Mouse (Mus musculus) left cerebral cortex, postnatal 14 days (tissue): Measurements from ENCODE around the gene Mtrf1l. TPM values are rescaled to one million over a fixed set of nuclear protein-coding genes. Genes with fewer than 3 reads are reported as not detected.

Source experiments
- DNase-seq, 2 experiments: peaks; one replicate each; pipeline ENCODE4 v3.0.0; 2021 to 2022; ENCODE audit warnings: low spot score in 2 of 2, mixed read lengths in 1 of 2
- intact Hi-C: fragments of 180-260 bp; cut with DNase I; formaldehyde crosslinking; loops from one replicate; pipeline ENCODE4 v1.15.1; 2025
- long read RNA-seq, 2 experiments: library from polyadenylated mRNA; stranded (forward); transcript quantifications; one replicate each; pipeline ENCODE4 v2.0.0; 2021
- total RNA-seq, 2 experiments: library from RNA; stranded (reverse); gene quantifications; 2 replicates each; pipeline ENCODE4 v1.2.3; 2021

The Mtrf1l gene
- 10 to 100 TPM; 10.2 to 12.4 TPM for total RNA-seq
- long read RNA-seq, experiment 1, partial matches to known transcripts, result 0 of 9 reads
- long read RNA-seq, experiment 1, other reads (novel, unspliced or antisense), result 5 of 9 reads
- long read RNA-seq, experiment 2, partial matches to known transcripts, result 3 of 10 reads
- long read RNA-seq, experiment 2, other reads (novel, unspliced or antisense), result 4 of 10 reads

DNA sequence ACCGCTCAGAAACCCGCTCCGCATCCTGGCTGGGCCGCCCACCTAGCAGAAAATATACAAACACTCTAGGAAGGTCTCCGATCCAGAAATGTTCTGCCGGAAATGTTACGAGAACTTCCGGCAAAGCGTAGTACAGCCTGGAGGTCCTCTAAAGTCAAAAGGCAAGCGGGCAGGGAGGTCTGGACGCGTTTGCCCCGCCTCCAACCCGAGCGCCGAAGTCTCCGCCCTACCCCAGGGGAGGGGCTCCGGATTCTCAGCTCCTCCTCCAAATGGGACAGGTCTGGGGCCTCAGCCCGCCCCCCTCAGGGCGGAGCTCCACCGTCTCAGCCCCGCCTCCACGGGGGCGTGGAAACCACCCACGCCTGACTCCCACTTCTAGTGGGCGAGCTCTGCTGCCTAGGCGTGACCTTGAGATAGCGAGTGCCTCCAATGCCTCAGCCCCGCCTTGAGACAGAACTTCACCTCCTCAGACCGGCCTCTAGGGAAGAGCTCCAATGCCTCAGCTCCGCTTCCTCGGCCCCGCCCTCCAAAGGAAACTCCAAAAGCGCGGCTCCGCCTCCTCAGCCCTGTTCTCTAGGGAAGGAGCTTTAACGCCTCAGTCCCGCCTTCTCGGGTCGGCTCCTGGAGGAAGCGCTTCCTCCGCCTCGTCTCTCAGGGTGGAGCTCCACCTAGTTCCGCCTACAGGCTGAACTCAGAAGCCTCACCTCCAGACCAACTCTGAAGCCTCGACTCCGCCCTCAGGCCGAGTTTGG lies at the start of gene Mtrf1l:
Gene Mtrf1l, minus strand, starts transcription at position 171 of the 752 bp plus-strand sequence.
- DNase-seq, result peak; percentile 92 to 94
- intact Hi-C loops, result loop anchor here (2.0 kb wide), 1 partner anchor 17 kb away; no protein-coding TSS in a partner anchor

DNA sequence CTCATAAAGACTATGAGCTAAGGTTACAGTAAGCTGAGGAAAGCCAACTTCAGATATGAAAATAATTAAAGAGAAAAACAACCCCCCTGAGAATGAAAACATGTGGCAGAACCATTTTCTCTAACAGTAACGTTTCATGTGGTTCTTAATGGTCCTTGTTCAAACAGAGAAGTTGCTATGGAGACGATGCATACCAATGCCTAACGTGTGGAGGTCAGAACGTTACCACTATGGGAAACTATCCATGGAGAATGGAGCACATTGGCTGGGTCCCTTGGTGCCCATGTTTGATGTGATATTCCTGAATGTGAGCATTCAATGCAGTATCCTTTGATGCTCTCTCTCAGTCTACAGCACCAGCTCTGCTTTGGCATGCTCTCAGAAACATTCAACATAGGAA lies 47.4 kb upstream of the Mtrf1l start:
- DNase-seq, result no peak
- intact Hi-C loops, result no loop called here

DNA sequence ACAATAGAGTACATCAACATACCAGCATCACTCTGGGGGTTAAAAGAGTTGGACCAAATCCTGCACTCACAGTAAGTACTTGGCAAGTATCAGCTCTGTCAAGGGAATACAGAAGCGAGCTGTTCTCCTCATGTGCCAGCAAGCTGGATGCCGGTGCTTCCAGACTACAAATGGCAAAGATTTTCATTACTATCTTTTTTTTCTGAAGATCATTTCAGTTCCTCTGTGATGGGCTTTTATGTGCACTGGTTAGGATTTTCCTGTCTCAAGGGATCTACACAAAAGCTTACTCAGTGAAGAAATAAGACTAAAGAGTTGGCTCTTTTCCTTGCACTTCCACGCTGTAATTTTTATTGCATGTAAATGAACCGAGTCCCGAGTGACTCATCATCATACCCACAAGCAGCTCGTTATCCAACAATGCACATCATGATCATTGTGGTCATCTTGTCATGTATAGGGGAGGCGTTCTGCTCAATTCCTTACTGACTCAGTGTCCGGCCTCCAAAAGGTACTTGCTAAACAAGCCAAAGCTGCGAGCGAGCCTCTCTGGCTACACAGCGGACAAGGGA lies 44.4 kb upstream of the Mtrf1l start:
- intact Hi-C loops, result loop anchor here (5.0 to 10.0 kb wide), 3 partner anchors 34 to 1267 kb away; partner anchors contain the start of gene Rgs17

DNA sequence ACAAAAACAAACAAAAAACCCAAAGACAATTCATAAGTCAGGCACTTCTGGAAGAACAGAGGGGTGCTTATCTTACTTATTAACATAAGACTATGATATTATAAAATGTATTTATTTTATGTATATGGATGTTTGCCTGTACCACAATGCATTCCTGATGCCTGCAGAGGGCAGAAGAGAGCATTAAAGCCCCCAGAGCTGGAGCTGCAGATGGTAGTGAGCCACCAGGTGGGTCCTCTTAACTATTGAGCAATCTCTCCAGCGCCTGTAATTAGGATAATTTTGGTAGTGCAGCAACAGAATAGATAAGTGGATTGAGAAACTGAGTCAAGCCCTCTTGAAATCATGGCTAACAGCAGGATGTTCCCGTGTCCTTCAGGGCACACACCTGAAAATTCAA lies 42.3 kb upstream of the Mtrf1l start:
- DNase-seq, result peak in 1 of 2 experiments; percentile 20
- intact Hi-C loops, result loop anchor here (5.0 to 10.0 kb wide), 3 partner anchors 36 to 1269 kb away; partner anchors contain the start of gene Rgs17

More for the DNA sequence above, 44.4 kb upstream of the Mtrf1l start:
- peak; percentile 19 to 68 for DNase-seq

DNA sequence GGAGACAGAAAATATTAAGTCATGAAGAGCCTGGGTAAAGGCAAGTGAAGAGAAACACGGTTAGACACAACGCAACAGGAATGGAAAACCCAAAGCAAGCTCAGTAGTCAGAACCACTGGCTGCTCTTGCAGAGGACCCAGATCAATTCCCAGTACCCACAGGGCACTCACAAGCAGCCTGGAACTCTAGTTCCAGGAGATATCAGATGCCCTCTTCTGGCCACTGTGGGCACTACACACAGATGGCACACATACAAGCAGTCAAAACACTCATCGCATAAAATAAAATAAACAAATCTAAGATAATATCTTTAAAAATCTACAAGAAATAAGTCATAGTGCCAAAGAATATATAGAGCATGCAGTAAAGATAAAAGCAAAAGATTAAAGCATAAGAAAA lies 39.0 kb upstream of the Mtrf1l start:
- intact Hi-C loops, result loop anchor here (10.0 kb wide), 1 partner anchor 1272 kb away; no protein-coding TSS in a partner anchor
- DNase-seq, result no peak

DNA sequence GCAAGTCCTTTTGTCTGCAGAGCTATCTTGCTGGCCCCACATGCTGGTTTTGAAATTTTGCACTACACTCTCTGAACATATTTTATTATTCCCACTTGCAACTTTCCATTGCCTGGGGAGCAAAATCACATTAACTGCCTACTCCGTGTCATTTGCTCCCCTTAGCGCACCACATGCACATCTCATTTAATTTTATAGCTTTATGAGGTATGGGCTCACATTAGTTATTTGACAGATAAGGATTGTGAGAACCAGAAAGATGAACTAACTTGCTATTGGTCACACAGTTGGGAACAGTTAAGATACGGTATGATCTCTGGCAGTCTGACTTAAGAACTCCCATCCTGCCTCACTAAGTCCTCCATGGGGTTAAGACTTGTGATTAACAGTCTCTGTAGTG lies 37.1 kb upstream of the Mtrf1l start:
- DNase-seq, result no peak
- intact Hi-C loops, result loop anchor here (10.0 kb wide), 1 partner anchor 1274 kb away; no protein-coding TSS in a partner anchor

DNA sequence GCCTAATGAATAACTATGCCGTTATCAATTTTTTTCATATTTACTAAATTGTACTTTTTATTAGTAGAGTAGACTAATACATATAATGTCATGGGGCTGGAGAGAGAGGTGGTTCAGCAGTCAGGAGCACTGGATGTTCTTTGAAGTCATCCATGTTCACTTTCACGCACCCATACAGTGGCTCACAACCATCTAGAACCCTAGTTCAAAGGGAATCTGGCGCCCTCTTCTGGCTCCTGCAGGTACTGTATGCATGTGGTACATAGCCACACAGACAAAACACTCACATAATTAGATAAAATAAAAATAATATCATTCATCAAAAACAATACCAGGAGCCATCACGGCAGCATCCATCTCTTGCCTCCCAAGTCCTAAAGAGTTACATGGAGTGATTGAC lies 36.0 kb upstream of the Mtrf1l start:
- no peak for DNase-seq
- intact Hi-C loops, result loop anchor here (10.0 kb wide), 1 partner anchor 1275 kb away; no protein-coding TSS in a partner anchor

DNA sequence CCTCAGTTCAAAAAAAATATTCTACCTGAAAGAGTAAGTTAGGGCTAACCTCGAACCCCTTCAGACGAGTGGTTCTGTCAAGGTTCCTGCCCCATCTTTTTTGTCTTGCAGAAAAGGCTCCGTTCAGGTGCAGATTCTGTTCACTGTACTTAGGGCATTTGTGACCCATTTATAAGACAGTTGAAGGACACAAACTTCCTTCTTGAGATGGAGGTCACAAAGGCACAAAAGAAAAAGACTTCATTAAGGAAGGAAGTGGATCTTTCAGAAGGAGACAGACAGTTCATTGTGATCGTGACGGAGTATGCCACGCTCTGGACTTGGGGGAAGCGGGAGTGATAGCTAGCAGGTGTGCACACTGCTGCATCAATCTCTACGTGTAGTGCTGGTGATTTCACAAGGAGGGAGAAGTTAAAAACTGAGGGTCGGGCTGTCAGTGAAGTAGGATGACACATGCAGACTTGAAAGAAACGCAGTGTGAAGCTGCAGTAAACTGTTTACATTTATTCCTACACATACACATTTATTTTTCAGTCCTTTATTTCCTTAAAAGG lies 34.4 kb upstream of the Mtrf1l start:
- intact Hi-C loops, result no loop called here
- no peak for DNase-seq

DNA sequence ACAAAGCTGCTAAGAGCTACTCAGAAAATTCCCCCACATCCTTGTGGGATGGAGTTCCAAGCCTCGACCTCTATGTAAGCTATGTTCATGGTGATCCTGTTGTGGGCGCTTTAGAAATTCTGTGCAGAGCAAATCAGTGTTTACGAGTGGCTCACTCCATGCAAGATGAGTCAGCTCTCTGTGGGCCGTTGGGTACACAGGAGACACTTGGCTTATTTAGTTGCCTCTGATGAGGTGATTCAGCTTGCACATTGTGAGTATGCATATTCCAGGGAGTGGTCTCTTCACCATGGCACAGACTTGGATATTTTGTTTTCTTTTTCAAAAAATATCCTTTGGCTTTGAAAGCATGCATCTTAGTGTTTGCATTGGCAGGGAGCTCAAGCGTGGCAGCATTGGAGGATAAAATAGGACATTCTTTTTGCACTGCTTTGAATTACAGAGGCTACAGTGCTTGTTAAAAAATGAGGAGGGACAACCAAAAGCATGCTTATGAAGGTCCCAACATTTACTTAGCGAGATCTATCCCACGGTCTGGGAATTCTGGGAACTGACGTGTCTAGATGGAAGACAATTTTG lies 29.7 kb upstream of the Mtrf1l start:
- peak; percentile 13 to 26 for DNase-seq
- intact Hi-C loops, result no loop called here

DNA sequence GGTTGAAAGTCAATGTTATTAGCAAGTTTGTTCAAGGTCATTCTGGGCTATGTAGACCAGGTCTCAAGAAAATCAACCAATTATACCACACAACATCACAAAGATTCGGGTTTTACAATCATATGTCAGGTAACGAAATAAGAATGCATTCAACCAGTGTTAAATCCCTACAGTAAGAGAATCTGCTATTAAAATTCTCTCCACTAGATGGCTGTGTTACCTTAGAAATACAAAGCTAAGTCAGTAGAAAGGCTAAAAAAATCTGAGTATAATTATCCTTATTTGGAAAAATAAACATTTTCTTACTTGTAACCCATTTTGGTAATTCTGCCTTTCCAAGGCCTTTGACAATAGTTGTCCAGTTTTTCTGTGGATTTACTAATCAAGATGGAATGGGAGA lies 23.2 kb upstream of the Mtrf1l start:
- DNase-seq, result peak in 1 of 2 experiments; percentile 79
- intact Hi-C loops, result loop anchor here (10.0 kb wide), 1 partner anchor 848 kb away; no protein-coding TSS in a partner anchor

DNA sequence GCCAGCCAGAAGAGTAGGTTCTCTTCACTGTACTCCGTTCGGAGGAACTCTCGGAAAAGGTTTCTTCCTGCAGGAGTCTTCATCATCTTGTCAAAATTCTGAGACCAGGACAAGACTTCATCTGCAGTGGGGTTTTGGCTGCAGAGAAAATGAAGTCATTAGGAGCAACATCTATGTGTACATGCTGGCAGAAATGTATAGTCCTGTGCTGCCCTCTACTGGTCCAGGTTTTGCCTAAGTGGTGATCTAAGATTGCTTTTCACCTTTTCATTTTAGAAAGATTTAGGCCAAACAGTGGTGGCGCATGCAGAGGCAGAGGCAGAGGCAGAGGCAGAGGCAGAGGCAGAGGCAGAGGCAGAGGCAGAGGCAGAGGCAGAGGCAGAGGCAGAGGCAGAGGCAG lies 17.7 kb upstream of the Mtrf1l start:
- intact Hi-C loops, result loop anchor here (10.0 kb wide), 1 partner anchor 853 kb away; no protein-coding TSS in a partner anchor
- DNase-seq, result peak; percentile 51 to 60

DNA sequence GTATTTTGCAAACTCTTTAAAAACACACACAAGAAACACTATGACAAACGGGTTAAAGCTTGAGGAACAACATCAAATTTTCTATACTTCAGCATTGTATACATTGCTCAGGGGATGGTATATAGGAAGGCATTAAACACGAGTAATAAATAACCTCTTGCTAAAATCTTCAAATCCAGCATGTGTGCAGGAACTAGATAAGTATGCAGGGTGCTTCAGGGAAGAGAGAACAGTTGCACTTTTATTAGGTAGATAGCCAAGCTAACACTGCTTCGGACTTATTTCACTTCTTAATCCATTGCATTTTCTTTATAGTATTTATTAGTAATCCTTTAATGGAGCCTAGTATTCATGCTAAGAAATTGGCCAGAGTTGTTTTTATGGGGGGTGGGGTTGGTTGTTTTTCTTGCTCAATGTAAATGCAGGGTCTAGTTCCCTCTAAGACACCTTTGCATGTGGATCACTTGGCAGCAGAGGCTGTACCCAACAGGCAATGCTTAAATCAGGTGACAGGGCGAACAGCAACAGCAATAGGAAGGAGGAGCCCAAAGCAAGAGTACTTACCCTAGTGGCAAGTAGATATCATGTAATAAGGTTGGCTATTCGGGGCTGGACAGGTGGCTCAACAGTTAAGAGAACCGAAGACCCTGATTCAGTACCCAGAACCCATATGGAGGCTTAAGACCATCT lies 2.8 kb upstream of the Mtrf1l start:
- intact Hi-C loops, result no loop called here

DNA sequence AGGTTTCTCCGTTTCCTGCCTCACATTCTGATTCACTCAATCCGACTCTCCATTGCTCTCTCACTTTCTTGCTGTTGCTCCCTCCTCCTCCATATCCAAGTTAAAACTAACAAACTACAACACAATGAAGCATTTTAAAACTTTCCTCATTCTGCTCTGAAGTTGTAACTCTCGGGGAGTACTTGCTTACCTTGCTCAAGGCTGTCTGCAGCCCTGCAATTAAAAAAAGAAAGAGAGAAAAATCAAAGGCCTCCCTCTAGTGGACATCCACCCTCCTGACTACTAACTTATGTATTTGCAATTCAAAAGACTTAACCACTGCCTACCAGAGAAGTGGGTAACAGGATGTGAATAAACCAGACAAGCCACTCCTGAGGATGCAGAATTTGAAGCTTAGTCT lies 1.1 kb upstream of the Mtrf1l start:
- peak; percentile 42 to 67 for DNase-seq
- intact Hi-C loops, result no loop called here

More for the DNA sequence above, 2.8 kb upstream of the Mtrf1l start:
- no peak for DNase-seq

DNA sequence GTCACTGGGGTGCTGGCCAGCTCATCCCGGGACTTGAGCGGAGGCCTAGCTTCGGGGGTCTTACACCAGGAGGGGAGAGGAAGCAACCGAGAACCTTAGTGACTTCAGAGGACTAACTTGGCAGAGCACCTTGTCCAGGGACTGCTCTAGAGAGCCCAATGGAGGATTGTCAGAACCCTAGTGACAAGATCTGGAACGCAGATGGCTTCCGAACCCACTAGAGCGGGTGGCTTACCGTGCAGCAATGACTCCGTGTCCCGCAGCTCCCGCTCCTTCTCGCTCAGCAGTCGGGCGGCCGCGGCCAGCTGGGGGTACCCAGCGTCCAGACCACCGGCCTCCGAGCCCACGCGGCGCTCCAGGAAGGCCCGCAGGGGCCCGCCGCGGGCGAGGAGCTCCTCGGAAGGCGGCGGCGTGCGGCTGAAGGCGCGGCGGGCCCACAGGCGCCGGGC lies 395 bp downstream of the Mtrf1l start:
- DNase-seq, result no peak
- intact Hi-C loops, result loop anchor here (2.0 kb wide), 1 partner anchor 17 kb away; no protein-coding TSS in a partner anchor

DNA sequence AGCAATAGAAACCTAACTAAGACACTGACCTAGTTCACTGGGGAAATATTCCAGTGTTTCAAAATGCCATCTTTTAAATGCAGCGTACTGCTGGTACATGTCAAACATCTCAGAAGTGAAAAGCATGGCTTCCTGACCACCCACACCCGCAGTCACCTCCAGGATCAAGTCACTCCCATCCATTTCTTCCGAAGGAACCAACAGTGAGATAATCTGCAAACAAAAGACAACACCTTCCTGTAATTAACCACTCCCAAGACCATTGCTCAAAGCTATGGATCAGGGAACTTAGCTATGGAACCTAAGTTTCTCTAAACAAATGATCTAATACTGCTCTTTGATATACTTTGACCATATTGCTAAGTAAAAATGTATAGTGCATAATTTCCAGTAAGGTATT lies 4.9 kb downstream of the Mtrf1l start:
- intact Hi-C loops, result no loop called here
- no peak for DNase-seq

DNA sequence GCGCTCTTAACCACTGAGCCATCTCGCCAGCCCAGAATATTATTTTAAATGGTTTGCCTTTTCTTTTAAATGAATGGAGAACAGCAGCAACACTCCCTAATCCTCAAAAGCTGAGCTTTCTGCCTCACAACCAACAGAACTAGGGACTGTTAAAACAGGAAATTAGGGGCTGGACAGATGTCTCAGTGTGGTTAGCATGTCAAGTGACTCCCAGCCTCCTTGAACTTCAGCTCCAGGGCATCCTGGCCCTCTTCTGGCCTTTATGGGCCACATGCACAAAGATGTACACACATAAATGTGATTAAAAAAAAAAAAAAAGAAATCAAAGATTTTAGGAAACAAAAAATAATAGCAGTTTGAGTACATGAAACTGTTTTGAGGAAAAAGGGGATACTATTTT lies 7.7 kb downstream of the Mtrf1l start:
- DNase-seq, result no peak
- intact Hi-C loops, result no loop called here

DNA sequence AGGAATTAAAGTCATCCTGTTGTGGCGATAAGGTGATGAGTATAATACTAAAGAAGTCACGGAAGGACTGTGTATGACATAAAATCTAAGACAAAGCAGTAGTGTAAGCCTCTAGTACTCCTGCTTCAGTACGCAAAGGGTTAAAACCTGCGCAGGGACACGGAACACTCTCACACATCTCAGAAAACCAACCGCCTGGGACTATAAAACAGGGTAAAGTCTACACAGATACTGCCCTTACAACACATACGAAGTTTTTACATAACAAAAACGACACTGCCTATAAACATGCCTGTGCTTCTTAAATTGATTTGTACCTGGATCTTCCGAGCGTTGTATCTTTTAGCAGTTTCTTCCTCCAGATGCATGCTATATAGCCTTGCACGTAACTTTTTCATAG lies 10.0 kb downstream of the Mtrf1l start:
- intact Hi-C loops, result no loop called here
- no peak for DNase-seq

DNA sequence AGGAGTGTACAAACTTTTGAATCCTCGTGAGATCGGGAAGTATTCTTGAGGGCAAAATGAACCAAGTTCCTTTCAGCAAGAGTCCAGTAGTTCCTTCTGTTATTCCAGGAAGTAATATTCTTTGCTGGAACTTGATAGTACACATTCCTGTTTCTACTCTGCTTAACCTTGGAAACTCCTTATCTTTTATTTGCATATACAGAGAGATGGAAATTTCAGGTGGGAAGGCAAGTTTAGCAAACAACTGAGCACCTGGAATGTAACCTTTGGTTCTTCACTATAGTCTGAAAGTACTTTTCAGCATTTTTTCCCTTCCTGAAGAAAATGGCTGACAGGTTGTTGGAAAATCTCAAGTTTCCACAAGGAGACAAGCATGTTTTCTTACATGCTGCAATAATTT lies 16.0 kb downstream of the Mtrf1l start:
- intact Hi-C loops, result loop anchor here (2.0 kb wide), 1 partner anchor 15 kb away; the partner anchor contains the start of gene Mtrf1l

DNA sequence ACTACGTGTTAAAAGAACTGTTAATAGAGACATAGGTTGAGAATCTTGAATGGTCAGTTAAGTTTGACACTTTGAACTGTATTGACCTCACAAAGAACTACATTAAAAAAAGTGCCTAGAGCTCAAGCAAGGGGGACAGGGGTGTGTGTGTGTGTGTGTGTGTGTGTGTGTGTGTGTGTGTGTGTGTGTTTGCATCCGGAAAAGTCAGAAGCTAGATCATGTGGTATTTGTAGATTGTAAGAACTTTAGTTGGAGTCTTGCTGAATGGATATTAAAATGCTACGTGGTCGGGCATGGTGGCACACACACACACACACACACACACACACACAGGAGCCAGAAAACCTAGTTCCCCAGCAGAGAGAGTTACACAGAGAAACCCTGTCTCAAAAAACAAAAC lies 16.7 kb downstream of the Mtrf1l start:
- intact Hi-C loops, result loop anchor here (2.0 kb wide), 1 partner anchor 16 kb away; the partner anchor contains the start of gene Mtrf1l

More for the DNA sequence above, 16.0 kb downstream of the Mtrf1l start:
- no peak for DNase-seq

More for the DNA sequence above, 16.7 kb downstream of the Mtrf1l start:
- DNase-seq, result no peak
